Mouse (Mus musculus) CD4-positive, CD25-positive, alpha-beta regulatory T cell, adult 2 months (primary cell): ENCODE measurements around the gene Mast4.

Source experiments
- DNase-seq: peaks from one replicate; pipeline ENCODE4 v3.0.0-alpha.2; 2012; ENCODE audit warnings: low read depth, low spot score

Mast4 gene

GRCm38 (mm10) chr13:103121796-103122792 lies 212.2 kb downstream of the Mast4 start:
- no peak for DNase-seq

DNA sequence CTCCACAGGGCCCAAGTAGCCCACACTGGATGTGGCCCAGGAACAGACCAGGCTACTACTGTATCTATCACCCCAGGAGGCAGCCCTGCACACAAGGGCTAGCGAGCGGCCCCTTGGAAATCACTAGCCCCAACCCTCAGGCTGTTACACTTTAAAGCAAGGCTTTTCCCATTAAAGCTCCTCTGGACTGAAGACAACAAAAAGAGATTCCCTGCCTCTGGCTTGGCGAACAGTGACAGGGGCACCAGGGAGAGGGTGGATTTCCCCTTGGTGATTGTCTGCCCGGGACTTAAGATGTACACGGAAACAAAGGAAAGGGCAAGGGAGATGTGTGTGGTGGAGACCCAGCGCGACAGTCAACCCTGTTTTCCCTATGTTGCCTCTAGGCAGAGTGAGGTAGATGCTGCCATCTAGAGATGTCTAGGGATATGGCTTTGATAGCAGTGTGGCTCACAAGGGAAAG lies 213.6 kb downstream of the Mast4 start:
- no peak for DNase-seq

GRCm38 (mm10) chr13:103119728-103120127 lies 214.6 kb downstream of the Mast4 start:
- no peak for DNase-seq

DNA sequence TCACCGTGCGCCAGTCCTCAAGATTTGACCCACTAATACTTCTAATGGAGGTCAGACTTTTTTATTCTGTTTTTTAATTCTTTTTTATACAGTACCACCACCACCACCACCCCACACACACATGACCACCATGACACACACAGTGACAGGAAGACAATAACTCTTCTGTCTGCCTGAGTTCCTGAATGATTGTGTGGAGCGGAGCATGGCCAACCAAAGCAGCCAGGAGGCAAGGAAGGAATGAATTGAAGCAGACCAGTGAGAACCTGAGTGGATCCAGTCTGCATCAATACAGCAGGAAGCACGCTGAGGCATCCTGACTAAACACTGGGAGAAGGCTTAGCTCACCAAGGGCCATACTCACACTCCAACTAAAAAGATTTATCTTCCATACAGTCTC lies 219.2 kb downstream of the Mast4 start:
- DNase-seq, result no peak

DNA sequence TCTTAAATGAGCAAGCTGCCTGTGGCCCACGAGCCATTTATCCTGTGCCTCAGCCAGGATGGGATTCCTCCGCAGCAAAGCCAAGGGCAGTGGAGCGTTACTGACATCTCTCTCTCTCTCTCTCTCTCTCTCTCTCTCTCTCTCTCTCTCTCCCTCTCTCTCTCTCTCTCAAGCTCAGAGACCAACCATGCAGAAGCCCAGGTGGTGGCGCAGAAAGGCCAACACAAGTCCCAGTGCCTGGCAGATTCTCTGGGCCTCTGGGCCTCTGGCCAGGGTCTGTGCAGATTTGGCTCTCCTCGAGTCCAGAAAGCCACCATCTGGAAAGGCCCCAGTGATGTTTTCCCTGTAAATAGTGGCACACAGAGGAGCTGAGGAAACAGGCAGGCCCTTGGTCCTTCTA lies 220.0 kb downstream of the Mast4 start:
- DNase-seq, result no peak

DNA sequence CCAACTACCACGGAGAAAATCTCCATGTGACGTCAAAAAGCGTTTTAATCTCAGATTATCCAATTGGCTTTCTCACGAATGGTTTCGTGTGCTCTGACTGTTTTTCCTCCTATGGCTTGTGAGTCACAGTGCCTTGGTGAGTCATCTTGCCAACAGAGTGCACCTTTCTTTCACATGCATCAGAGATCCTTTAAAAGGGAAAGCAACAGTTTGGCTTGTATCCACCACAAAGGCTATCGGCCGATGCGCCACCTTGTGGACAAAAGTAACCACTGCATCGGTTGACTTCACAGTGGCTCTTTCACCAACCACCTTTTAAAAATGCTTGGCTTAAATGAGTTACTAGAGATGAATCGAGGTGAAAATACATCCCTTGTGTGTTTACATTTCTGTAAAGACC lies 224.4 kb downstream of the Mast4 start:
- peak; percentile 72 for DNase-seq

DNA sequence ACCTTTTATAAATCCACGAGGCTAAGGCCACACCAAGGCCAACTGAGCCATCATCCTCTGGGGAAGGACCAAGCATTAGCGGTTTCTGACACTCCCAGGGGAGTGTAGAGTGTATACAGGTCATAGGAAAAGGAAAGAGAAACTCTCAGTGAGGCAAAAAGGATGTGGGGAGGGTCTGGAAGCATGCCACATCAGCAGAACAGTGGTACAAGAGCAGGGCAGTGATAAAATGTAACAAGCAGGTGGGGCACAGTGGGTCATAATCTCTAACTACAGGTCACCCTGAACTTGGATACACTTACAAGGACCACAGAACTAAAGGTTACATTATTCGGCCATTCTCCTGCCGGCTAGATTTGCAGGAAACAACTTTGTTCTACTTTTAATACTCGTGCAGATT lies 226.9 kb downstream of the Mast4 start:
- no peak for DNase-seq

DNA sequence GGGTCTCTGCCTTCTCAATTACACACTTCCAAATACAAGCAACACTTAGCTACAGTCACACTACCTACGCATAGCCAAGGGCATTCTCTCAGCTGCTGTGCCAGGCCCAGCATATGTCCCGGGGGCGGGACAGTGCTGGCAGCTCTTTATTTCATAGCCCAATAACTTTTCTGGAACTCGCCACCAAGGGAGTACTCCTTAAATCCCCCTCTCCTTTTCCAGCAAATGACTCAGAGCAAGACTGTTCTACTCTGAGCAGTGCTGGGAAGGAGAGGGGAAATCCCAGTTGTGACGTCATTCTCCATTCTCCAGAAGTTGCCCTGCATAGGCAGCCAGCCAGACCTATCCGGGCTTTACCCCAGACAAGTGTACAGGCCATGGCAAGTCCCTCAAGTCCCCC lies 231.7 kb downstream of the Mast4 start:
- no peak for DNase-seq

- peak; percentile 7 for DNase-seq
Observed at GRCm38 (mm10) chr13:103096346-103097150, 237.7 kb downstream of the Mast4 start.

DNA sequence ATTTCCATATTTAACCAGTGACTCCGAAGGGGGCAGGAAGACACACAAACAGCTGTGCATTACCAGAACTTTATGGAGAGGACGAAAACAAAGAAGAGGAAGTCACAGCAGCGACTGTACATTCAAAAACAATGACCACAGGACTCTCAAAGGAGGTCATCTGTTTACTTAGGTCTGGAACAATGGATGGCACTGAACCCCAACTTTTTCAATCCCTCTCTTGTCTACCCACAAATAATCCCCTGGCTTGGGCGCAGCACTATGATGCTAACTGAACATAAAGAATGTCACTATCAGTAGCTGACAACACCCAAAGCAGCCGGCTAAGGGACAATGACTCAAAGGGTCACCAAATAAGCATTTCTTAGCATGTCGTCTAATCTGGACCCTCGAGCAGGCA lies 238.8 kb downstream of the Mast4 start:
- DNase-seq, result no peak

- DNase-seq, result no peak
Observed at GRCm38 (mm10) chr13:103094595-103094994, 239.7 kb downstream of the Mast4 start.

- DNase-seq, result no peak
Observed at GRCm38 (mm10) chr13:103093713-103094112, 240.6 kb downstream of the Mast4 start.

GRCm38 (mm10) chr13:103085540-103086121 lies 248.7 kb downstream of the Mast4 start:
- DNase-seq, result no peak

GRCm38 (mm10) chr13:103082891-103083290 lies 251.4 kb downstream of the Mast4 start:
- DNase-seq, result no peak

DNA sequence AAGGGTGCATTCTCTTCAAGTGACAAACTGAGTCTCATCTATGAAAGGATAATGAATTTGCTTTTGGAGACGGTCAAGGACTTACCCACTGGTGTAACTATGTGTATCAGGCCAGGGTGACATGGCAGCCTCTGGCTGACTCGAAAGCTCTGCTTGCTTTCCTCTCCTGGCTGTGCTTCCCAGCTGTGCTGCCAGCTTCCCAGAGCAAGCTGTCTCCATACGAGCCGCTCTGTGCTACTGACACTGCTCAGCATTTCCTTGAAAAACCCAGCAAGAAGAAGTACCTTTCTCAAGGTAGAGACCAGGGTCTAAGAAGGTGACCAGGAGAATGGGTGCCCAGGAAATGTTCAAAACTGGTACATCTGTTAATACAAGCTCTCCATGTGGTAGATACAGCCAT lies 254.5 kb downstream of the Mast4 start:
- DNase-seq, result no peak

GRCm38 (mm10) chr13:103078815-103079214 lies 255.5 kb downstream of the Mast4 start:
- DNase-seq, result no peak

- DNase-seq, result no peak
Observed at GRCm38 (mm10) chr13:103073461-103073860, 260.8 kb downstream of the Mast4 start.

- DNase-seq, result no peak
Observed at GRCm38 (mm10) chr13:103071783-103072182, 262.5 kb downstream of the Mast4 start.

DNA sequence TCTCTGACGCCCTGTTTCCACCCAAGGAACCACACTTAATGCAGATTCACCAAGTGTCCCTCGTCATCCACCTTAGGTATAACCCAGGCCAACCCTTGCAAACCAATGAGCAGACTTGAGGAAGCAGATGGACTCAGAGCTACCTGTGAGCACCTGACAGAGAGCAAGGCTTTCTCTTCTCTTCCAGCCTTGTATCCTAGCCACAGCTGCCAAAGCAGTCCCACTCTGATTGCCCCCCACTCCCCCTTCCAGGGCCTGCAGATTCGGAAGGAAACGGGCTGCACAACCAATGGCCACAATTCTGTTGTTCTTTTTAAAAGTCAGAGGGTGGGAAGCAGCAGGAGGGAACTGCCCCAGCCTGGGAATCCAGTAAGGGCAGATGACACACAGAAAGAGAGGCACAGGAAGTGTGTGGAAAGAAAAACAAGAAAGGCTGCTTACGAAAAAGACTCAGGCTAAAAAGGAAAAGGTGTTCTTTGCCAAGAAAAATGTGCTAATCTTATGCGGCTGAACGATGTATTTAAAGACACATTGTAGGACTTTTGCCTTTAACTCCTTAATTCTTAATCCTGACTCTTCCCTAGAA lies 266.6 kb downstream of the Mast4 start:
- DNase-seq, result no peak

GRCm38 (mm10) chr13:103065437-103065836 lies 268.9 kb downstream of the Mast4 start:
- no peak for DNase-seq

GRCm38 (mm10) chr13:103061680-103062079 lies 272.6 kb downstream of the Mast4 start:
- DNase-seq, result no peak
